Mouse (Mus musculus): ENCODE results near the gene Tmem144.

GRCm38 (mm10) chr3:79878350-79878749 lies 25.8 kb upstream of the Tmem144 start:
- no peak for TF ChIP-seq CTCF (IDR thresholded peaks at IDR 0.05; ENCODE audit: borderline replicate concordance, insufficient read depth, low read depth, low read length)
- TF ChIP-seq POLR2A (IDR thresholded peaks at IDR 0.05; ENCODE audit: borderline replicate concordance, insufficient read depth, low read length), result no peak

Data from cerebellum, adult 2 months (tissue).